Mouse (Mus musculus) G1E (cell line): ENCODE measurements around the gene Park7.

Experiments used
- CTCF ChIP-seq: IDR thresholded peaks from 2 replicates; pipeline ENCODE4 v1.5.1; 2012; ENCODE audit warnings: low read depth, low read length, inconsistent platforms, mixed read lengths
- GATA1 ChIP-seq: IDR thresholded peaks from 2 replicates; pipeline ENCODE4 v1.6.1; 2012; ENCODE audit warnings: borderline replicate concordance, low read length, inconsistent platforms, mixed read lengths
- TAL1 ChIP-seq: conservative IDR thresholded peaks from 2 replicates; pipeline ENCODE4 v1.6.1; 2012; ENCODE audit warnings: low read depth, low read length, inconsistent platforms, mixed read lengths

DNA sequence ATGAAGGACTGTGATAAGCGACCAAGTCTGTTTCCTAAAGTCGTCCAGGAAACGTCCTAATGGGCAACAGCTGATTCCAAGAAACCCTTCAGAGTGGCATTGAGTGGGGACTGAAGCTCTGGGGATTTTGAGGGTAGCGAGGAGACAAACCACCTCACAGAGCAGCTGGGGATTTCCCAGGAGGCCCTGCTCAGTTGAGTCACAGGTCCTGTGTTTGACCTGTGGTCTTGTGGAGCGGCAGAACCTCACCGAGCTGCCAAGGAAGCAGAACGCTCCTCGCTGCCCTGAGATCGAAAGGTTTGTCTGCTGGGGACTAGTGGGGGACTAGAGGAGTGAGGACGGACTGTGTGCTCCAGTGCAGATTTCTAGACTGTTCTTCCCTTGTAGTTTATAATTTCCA is 13.6 kb upstream of the Park7 start:
- TF ChIP-seq CTCF: no peak
- no peak for TF ChIP-seq TAL1
- TF ChIP-seq GATA1: no peak
